Mouse (Mus musculus) small intestine, adult 2 months (tissue): ENCODE results near the gene Hoxb1. TPM values are rescaled to one million over a fixed set of nuclear protein-coding genes. Genes with fewer than 3 reads are reported as not detected.
A peak's percentile ranks its signal among the peaks of the same experiment; 100 is the strongest.

ENCODE experiments used
- H3K27ac ChIP-seq: fragments of 200-500 bp; 2 replicates; pipeline ENCODE4 v1.5.1; 2012; ENCODE audit warnings: low read depth, low read length, control low read depth, inconsistent platforms; ENCODE audit not compliant: insufficient read depth
- H3K27me3 ChIP-seq: fragments of 200-500 bp; 2 replicates; pipeline ENCODE4 v1.6.1; 2012; ENCODE audit warnings: mild to moderate bottlenecking, moderate library complexity, low read length, inconsistent platforms; ENCODE audit not compliant: control insufficient read depth, insufficient read depth
- H3K36me3 ChIP-seq: fragments of 200-500 bp; 2 replicates; pipeline ENCODE4 v1.6.1; 2012; ENCODE audit warnings: mild to moderate bottlenecking, low read length, control low read depth, inconsistent platforms; ENCODE audit not compliant: control insufficient read depth, insufficient read depth
- H3K4me1 ChIP-seq: fragments of 200-500 bp; 2 replicates; pipeline ENCODE4 v1.6.1; 2012; ENCODE audit warnings: low read length, inconsistent platforms, mixed read lengths; ENCODE audit not compliant: control insufficient read depth, insufficient read depth, insufficient read length
- H3K4me3 ChIP-seq: fragments of 200-500 bp; 2 replicates; pipeline ENCODE4 v1.5.1; 2012; ENCODE audit warnings: low read depth, mild to moderate bottlenecking, control low read depth, inconsistent platforms, low read length, moderate library complexity
- CTCF ChIP-seq: fragments of 200-500 bp; IDR thresholded peaks from 2 replicates; pipeline ENCODE4 v1.5.1; 2012; ENCODE audit warnings: low read depth, mild to moderate bottlenecking, control low read depth, inconsistent platforms, low read length, moderate library complexity, mixed read lengths; ENCODE audit not compliant: insufficient replicate concordance, insufficient read length; ENCODE audit errors: extremely low read depth
- POLR2A ChIP-seq: fragments of 200-500 bp; IDR thresholded peaks from 2 replicates; pipeline ENCODE4 v1.6.1; 2012; ENCODE audit warnings: low read depth, mild to moderate bottlenecking, control low read depth, inconsistent platforms, low read length, moderate library complexity
- WGBS: fragments of 180-500 bp; shearing (Covaris S2); methylation state at CpG from one replicate; pipeline ENCODE4 v1.1.7; 2018; 5-methylcytosine and 5-hydroxymethylcytosine counted together
- polyA plus RNA-seq: library from polyadenylated mRNA; depleted of rRNA; stranded (reverse); fragments of >200 nt; gene quantifications from 2 replicates; pipeline ENCODE4 v1.2.3, GENCODE M21; 2012; rRNA removed

Hoxb1 gene
- polyA plus RNA-seq, 1 experiment = not detected

DNA sequence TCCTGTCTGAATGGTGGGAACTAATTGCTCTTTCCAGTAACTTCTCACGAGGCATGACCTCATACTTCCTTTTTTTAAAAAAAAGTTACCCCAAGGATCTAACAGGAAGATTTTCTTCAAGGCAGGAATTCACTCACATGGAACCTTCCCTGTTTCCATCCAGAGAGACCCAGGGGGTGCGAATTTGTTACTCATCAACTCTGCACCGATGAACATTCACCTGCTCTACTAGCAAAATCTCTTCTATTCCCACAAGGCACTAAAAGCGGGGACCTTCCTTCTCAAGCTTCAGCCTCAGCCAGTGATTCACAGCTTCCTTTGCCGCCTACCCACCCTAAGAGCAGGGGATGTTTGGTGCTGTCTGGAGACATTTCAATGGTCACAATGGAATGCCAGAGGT, 45.5 kb downstream of the Hoxb1 start:
- no peaks in the 10 kb centered on the region for H3K36me3 ChIP-seq
- no peaks in the 10 kb centered on the region for H3K4me1 ChIP-seq
- 76% methylated on average over 5 of the region's 5 CpGs for WGBS
- peaks cover 7% of the 10 kb centered on the region; the same call in 1 of the 2 replicates for H3K27me3 ChIP-seq
- H3K4me3 ChIP-seq = no peak overlapping the region
- H3K27ac ChIP-seq = no peak overlapping the region
- no peak for TF ChIP-seq POLR2A
- no peak for TF ChIP-seq CTCF

- no peak overlapping the region for H3K4me3 ChIP-seq
- no peaks in the 10 kb centered on the region for H3K4me1 ChIP-seq
- 68% methylated on average over 4 of the region's 4 CpGs for WGBS
- H3K27me3 ChIP-seq = peaks cover 7% of the 10 kb centered on the region; the same call in 1 of the 2 replicates
- no peaks in the 10 kb centered on the region for H3K36me3 ChIP-seq
- TF ChIP-seq CTCF (0 out of 2 replicates have a peak, but pooled peaks have one; percentile 6), POLR2A (no peak)
- H3K27ac ChIP-seq = no peak overlapping the region
These were observed 46.4 kb downstream of the Hoxb1 start for GRCm38 (mm10) chr11:96411934-96412333.

- Histone ChIP-seq H3K27me3 (peaks cover 7% of the 10 kb centered on the region; the same call in 1 of the 2 replicates), H3K36me3 (no peaks in the 10 kb centered on the region), H3K4me3 (no peak overlapping the region), H3K27ac (no peak overlapping the region), H3K4me1 (no peaks in the 10 kb centered on the region)
- TF ChIP-seq POLR2A (no peak), CTCF (no peak)
- 72% methylated on average over 9 of the region's 9 CpGs for WGBS
These were observed 47.5 kb downstream of the Hoxb1 start for GRCm38 (mm10) chr11:96412941-96413491.

- Histone ChIP-seq H3K36me3 (no peaks in the 10 kb centered on the region), H3K27me3 (peaks cover 7% of the 10 kb centered on the region; the same call in 1 of the 2 replicates), H3K4me3 (no peak overlapping the region), H3K4me1 (no peaks in the 10 kb centered on the region), H3K27ac (no peak overlapping the region)
- WGBS = 31% methylated on average over 8 of the region's 8 CpGs
- TF ChIP-seq CTCF = no peak
These were observed 48.0 kb downstream of the Hoxb1 start for GRCm38 (mm10) chr11:96413527-96413926.

- TF ChIP-seq CTCF (no peak), POLR2A (no peak)
- WGBS = 47% methylated on average over 2 of the region's 2 CpGs
- H3K27ac ChIP-seq = no peak overlapping the region
These were observed 48.5 kb downstream of the Hoxb1 start for GRCm38 (mm10) chr11:96414002-96414401.

More at GRCm38 (mm10) chr11:96414002-96414401, 48.5 kb downstream of the Hoxb1 start:
- Histone ChIP-seq H3K4me1 (no peaks in the 10 kb centered on the region), H3K36me3 (no peaks in the 10 kb centered on the region), H3K27me3 (peaks cover 7% of the 10 kb centered on the region; the same call in 1 of the 2 replicates), H3K4me3 (no peak overlapping the region)

Other genes with a start within 250 kb of the Hoxb1 start
- 0.11 TPM in 1 of 2 replicates, not detected in the other for gene Ttll6, start 232.0 kb upstream of the Hoxb1 start, polyA plus RNA-seq
- gene Hoxb13, start 171.4 kb upstream of the Hoxb1 start, polyA plus RNA-seq = 0.11 and 0.25 TPM in 2 replicates
- gene Hoxb9, start 94.3 kb upstream of the Hoxb1 start, polyA plus RNA-seq = 0.14 TPM in 1 of 2 replicates, not detected in the other
- 0.38 and 5.3 TPM in 2 replicates for gene Hoxb8, start 83.8 kb upstream of the Hoxb1 start, polyA plus RNA-seq
- gene Hoxb7, start 79.1 kb upstream of the Hoxb1 start, polyA plus RNA-seq = 0.17 and 1.5 TPM in 2 replicates
- gene Hoxb6, start 73.3 kb upstream of the Hoxb1 start, polyA plus RNA-seq = 1.0 and 8.3 TPM in 2 replicates
- gene Hoxb5, start 62.4 kb upstream of the Hoxb1 start, polyA plus RNA-seq = 1.8 and 3.2 TPM in 2 replicates
- 1.4 and 2.9 TPM in 2 replicates for gene Hoxb4, start 47.5 kb upstream of the Hoxb1 start, polyA plus RNA-seq
- 3.5 and 5.5 TPM in 2 replicates for gene Hoxb3, start 42.4 kb upstream of the Hoxb1 start, polyA plus RNA-seq
- 9.9 TPM in 2 replicates for gene Hoxb2, start 15.2 kb upstream of the Hoxb1 start, polyA plus RNA-seq
- gene Skap1, start 98.8 kb downstream of the Hoxb1 start, polyA plus RNA-seq = 1.7 and 3.0 TPM in 2 replicates